Mouse (Mus musculus) midbrain, postnatal 0 days (tissue): ENCODE measurements at regions not wholly inside any gene's neighbourhood (a gene's known extent, or its start where the extent isn't known, plus 50 kb on each side); places are given as distances from the start of the nearest gene placed in this dataset.
A peak's percentile ranks its signal among the peaks of the same experiment; 100 is the strongest.

Experiments used
- ATAC-seq: fragments of 200-750 bp; cut with Nextera tagmentation; 2 replicates; pipeline ENCODE4 v1.8.0; 2017; ENCODE audit warnings: moderate number of reproducible peaks, mild to moderate bottlenecking, moderate TSS enrichment, moderate library complexity; ENCODE audit not compliant: low FRiP score
- DNase-seq: peaks from one replicate; pipeline ENCODE4 v3.0.0-alpha.2; 2015; ENCODE audit warnings: low spot score
- H3K27ac ChIP-seq: fragments of 300-500 bp; sonication (generic); 2 replicates; pipeline ENCODE4 v1.5.1; 2014; ENCODE audit warnings: low read depth, mild to moderate bottlenecking, low read length, mixed read lengths
- H3K27me3 ChIP-seq: fragments of 300-500 bp; sonication (generic); 2 replicates; pipeline ENCODE4 v1.6.1; 2014; ENCODE audit warnings: low read length, control low read depth, mixed read lengths; ENCODE audit not compliant: insufficient read depth
- H3K36me3 ChIP-seq: fragments of 300-500 bp; sonication (generic); 2 replicates; pipeline ENCODE4 v1.6.1; 2014; ENCODE audit warnings: low read length, control low read depth, mixed read lengths; ENCODE audit not compliant: insufficient read depth
- H3K4me1 ChIP-seq: fragments of 300-500 bp; sonication (generic); 2 replicates; pipeline ENCODE4 v1.6.1; 2014; ENCODE audit warnings: mild to moderate bottlenecking, control low read depth, antibody characterized with exemption, low read length, mixed read lengths; ENCODE audit not compliant: insufficient read depth
- H3K4me2 ChIP-seq: fragments of 300-500 bp; sonication (generic); 2 replicates; pipeline ENCODE4 v1.6.1; 2014; ENCODE audit warnings: low read depth, mild to moderate bottlenecking, low read length, mixed read lengths; ENCODE audit not compliant: poor library complexity, severe bottlenecking
- H3K4me3 ChIP-seq: fragments of 300-500 bp; sonication (generic); 2 replicates; pipeline ENCODE4 v1.5.1; 2014; ENCODE audit warnings: low read depth, mild to moderate bottlenecking, low read length, moderate library complexity
- H3K9ac ChIP-seq: fragments of 300-500 bp; sonication (generic); replicated peaks from 2 replicates; pipeline ENCODE4 v1.6.1; 2014; ENCODE audit warnings: mild to moderate bottlenecking, low read length, moderate library complexity, mixed read lengths; ENCODE audit not compliant: poor library complexity, severe bottlenecking
- H3K9me3 ChIP-seq: fragments of 300-500 bp; sonication (generic); 2 replicates; pipeline ENCODE4 v1.6.1; 2016; ENCODE audit warnings: low read length, control low read depth
- CTCF ChIP-seq: IDR thresholded peaks from 2 replicates; pipeline ENCODE4 v1.5.1; 2016; ENCODE audit warnings: antibody characterized with exemption, mild to moderate bottlenecking
- WGBS: fragments of 180-500 bp; shearing (Covaris S2); extraction: QIAGEN DNeasy Blood & Tissue Kit; methylation state at CpG from one replicate; pipeline ENCODE4 v1.1.7; 2014; 5-methylcytosine and 5-hydroxymethylcytosine counted together

DNA sequence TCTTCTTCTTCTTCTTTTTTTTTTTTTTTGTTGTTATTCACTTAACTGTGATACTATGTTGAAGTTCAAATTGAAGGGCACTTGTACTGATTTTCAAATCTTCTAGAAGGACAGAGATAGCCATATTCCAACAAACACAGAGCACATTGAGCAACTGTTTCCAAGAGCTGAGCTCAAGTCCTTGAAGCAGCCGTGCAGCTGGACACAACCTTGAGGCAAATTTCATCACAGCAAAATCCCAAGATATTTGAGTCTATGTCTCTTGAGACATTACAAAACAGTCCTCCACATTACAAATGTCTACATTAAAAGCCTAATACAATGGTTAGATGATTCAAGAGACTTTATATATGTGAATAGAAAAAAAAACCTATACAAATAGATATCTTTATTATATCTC is 141.9 kb downstream of the Gja1 start:
- DNase-seq: no peak
- H3K9me3 ChIP-seq: no peaks in the 10 kb centered on the region
- WGBS: 93% methylated on average over 1 of the region's 1 CpGs

DNA sequence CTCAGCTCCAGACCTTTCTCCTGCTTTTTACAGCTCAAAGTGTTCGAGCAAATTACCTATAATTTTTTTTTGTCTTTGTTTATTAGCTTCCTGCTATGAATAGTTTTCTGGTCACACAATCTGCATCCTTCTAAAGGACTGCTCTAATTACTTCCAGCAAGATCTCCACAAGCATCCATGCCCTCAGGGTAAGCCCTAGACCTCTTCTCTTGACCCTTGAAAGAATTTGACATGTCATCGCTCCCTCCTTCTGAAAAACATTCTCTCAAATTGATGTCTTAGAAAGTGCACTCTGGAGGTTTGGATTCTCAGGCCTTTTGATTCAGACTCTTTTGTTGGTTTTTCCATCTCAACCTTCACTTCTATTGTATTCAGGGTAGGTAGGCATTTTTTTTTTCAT is 148.7 kb downstream of the Gja1 start:
- Histone ChIP-seq H3K27ac (no peak overlapping the region), H3K4me2 (no peak overlapping the region), H3K9ac (no peak overlapping the region), H3K9me3 (no peaks in the 10 kb centered on the region), H3K36me3 (no peaks in the 10 kb centered on the region), H3K4me1 (no peaks in the 10 kb centered on the region), H3K4me3 (no peak overlapping the region), H3K27me3 (no peaks in the 10 kb centered on the region)
- DNase-seq: no peak
- ATAC-seq: no peak
- no peak for TF ChIP-seq CTCF
- 83% methylated on average over 2 of the region's 2 CpGs for WGBS

More for the DNA sequence above, 141.9 kb downstream of the Gja1 start:
- ATAC-seq: no peak
- Histone ChIP-seq H3K27ac (no peak overlapping the region), H3K4me3 (no peak overlapping the region), H3K9ac (no peak overlapping the region), H3K4me1 (no peaks in the 10 kb centered on the region), H3K36me3 (no peaks in the 10 kb centered on the region), H3K27me3 (no peaks in the 10 kb centered on the region), H3K4me2 (no peak overlapping the region)
- no peak for TF ChIP-seq CTCF

DNA sequence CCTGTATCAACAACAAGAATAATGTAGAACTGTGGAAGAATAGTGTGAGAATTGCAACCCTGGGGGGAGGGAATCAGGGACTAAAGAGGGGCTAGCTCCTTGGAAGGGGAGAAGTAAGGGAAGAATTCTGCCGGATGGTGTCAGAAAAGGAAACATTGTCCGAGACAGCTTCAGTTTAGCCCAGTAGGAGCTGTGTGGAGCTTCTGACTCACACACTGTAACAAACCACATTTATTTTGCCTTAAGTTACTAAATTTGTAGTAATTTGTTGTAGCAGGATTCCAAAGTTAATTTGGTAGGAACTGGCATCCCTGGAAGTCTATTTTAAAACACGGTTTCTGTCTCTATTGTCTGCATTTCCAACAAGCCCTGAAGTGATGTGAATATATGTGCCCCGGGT is 160.0 kb downstream of the Gja1 start:
- WGBS: 62% methylated on average over 4 of the region's 4 CpGs

DNA sequence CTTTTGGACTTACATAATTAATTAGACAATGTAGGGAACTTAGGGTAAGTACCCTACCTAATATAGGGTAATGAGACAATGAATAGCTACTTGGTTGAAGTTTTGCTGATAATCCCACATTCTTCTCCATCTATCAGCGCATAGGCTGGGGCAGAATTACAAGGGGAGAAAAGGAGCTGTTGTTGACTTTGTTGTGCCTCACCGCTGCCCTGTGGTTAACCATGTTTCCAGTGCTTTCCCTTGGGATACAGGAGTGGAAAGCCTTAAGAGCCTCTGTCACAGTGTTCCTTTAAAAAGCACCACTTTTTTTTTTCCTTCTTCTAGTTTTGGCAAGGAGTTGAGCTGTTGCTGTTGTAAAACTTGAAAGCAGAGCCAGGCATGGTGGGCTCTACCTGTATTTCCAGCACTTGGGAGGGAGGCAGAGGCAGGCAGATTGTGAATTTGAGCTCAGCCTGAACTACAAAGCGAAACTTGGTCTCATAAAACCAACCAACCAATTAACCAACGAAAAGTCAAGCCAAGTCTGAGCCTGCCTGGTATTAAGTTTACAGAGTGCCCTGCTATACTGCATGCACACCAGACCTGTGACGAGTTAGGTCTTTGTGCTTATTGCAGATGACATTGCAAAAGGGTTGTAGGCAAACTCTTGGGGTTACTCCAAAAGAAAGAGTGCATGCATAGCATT is 162.8 kb downstream of the Gja1 start:
- TF ChIP-seq CTCF: no peak
- H3K27ac ChIP-seq: no peak overlapping the region
- ATAC-seq (no peak), DNase-seq (no peak)
- WGBS: 88% methylated on average over 5 of the region's 5 CpGs
- no peak overlapping the region for H3K4me2 ChIP-seq
- H3K9me3 ChIP-seq: no peaks in the 10 kb centered on the region
- H3K27me3 ChIP-seq: no peaks in the 10 kb centered on the region
- H3K4me3 ChIP-seq: no peak overlapping the region
- H3K4me1 ChIP-seq: no peaks in the 10 kb centered on the region
- no peaks in the 10 kb centered on the region for H3K36me3 ChIP-seq
- H3K9ac ChIP-seq: no peak overlapping the region

More for the DNA sequence above, 160.0 kb downstream of the Gja1 start:
- Histone ChIP-seq H3K4me1 (no peaks in the 10 kb centered on the region), H3K27ac (no peak overlapping the region), H3K9ac (no peak overlapping the region), H3K4me3 (no peak overlapping the region), H3K4me2 (no peak overlapping the region), H3K27me3 (no peaks in the 10 kb centered on the region), H3K9me3 (no peaks in the 10 kb centered on the region), H3K36me3 (no peaks in the 10 kb centered on the region)
- DNase-seq (peak; percentile 1), ATAC-seq (no peak)
- no peak for TF ChIP-seq CTCF

DNA sequence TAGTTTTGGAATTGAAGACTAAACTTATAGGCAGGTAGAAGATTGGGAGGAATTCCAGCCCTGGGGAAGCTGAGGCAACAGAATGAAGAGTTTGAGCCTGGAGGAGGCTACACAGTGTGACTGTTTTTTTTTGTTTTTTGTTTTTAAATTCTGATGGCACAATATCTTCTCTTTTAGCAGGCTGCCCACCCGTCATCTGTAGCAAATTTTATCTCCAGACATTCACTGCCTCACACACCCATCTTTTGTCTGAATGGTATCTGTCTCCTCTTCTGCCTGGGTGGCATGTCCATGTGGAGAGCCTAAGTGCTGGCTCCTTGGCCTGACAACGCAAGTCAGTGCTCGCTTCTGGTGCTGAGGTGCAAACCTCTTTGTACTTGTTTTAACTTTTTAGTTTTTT is 165.0 kb downstream of the Gja1 start:
- ATAC-seq: no peak
- DNase-seq: no peak
- Histone ChIP-seq H3K9ac (no peak overlapping the region), H3K36me3 (no peaks in the 10 kb centered on the region), H3K27me3 (no peaks in the 10 kb centered on the region), H3K4me2 (no peak overlapping the region), H3K9me3 (no peaks in the 10 kb centered on the region), H3K4me1 (no peaks in the 10 kb centered on the region), H3K4me3 (no peak overlapping the region), H3K27ac (no peak overlapping the region)
- no peak for TF ChIP-seq CTCF
- WGBS: 76% methylated on average over 3 of the region's 3 CpGs

DNA sequence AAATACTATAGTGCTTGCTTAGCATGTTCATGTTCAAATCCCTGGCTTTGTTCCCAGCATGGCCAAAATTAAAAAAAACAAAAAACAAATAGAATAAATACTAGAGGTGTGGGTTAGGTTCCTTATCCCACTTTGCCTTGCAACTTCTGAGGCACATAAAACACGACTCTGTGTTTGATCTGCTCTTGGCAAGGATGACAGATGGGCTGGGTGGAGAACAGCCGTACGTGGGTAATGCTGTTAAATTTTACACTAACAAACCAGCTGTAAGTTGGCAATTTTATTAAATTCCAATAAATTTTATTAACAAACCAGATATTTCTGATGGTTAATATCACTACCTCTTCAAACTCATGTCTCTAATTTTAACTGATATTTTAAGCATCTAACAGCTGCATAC is 168.9 kb downstream of the Gja1 start:
- no peaks in the 10 kb centered on the region for H3K27me3 ChIP-seq
- no peaks in the 10 kb centered on the region for H3K4me1 ChIP-seq
- H3K36me3 ChIP-seq: no peaks in the 10 kb centered on the region
- H3K9me3 ChIP-seq: no peaks in the 10 kb centered on the region
- no peak overlapping the region for H3K4me2 ChIP-seq
- H3K27ac ChIP-seq: no peak overlapping the region
- TF ChIP-seq CTCF: no peak
- DNase-seq: no peak
- WGBS: 78% methylated on average over 3 of the region's 3 CpGs
- H3K4me3 ChIP-seq: no peak overlapping the region
- no peak for ATAC-seq
- no peak overlapping the region for H3K9ac ChIP-seq
